In the genomic region with DNA sequence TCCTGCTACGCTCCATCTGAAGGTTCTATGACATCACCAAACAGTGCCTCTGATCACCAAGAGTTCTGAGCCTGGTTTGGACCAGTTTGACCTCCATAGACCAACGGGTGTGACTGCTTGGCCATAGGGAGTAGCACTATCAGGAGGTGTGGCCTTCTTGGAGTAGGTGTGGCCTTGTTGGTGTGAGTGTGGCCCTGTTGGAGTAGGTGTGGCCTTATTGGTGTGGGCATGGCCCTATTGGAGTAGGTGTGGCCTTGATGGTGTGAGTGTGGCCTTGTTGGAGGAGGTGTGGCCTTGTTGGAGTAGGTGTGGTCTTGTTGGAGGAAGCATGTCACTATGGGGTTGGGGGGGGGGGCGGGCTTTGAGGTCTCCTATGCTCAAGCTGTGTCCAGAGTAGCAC, we compare ENCODE assay signal across 30 mouse cellular contexts. TPM values are rescaled to one million over a fixed set of nuclear protein-coding genes. Genes with fewer than 3 reads are reported as not detected.
DNase-seq lines count a peak whose midpoint lies in the region; ATAC-seq and TF ChIP-seq lines count a peak whose summit lies in the region.
"Had no signal": no experiment of that assay in that cellular context is flagged by ENCODE, and none has a peak within 500 bp of the region (broad histone marks: within the 10 kb centered on the region; RNA-seq: fewer than 3 reads in every experiment).

No protein-coding gene starts in this region.

- no peaks in the 10 kb centered on the region for H3K27me3 ChIP-seq in midbrain, embryonic 13.5 days
- H3K27me3 ChIP-seq in midbrain, postnatal 0 days (ENCODE audit: insufficient read depth, low read length): no peaks in the 10 kb centered on the region
- no peaks in the 10 kb centered on the region for H3K27me3 ChIP-seq in hindbrain, postnatal 0 days (ENCODE audit: insufficient read depth, low read length)
- H3K27me3 ChIP-seq: Patski; stomach, embryonic 15.5 days had no signal

- H3K4me2 ChIP-seq in midbrain, embryonic 13.5 days (replicated peaks): no peak overlapping the region
- no peak overlapping the region for H3K4me2 ChIP-seq in midbrain, postnatal 0 days (ENCODE audit: low read depth, low read length, poor library complexity, severe bottlenecking)
- no peak overlapping the region for H3K4me2 ChIP-seq in hindbrain, postnatal 0 days (ENCODE audit: low read depth, low read length)
- H3K4me2 ChIP-seq: heart, embryonic 11.5 days; stomach, embryonic 15.5 days had no signal

- in situ Hi-C loops in ES-E14 (cut with MboI; ENCODE audit: low sequenced_read_pairs in 2 of 2, unreplicated experiment in 2 of 2): no loop called here

- no peak for DNase-seq in midbrain, postnatal 0 days (ENCODE audit: low spot score)
- peak; percentile 68 for DNase-seq in ES-E14 (ENCODE audit: low read depth, low spot score)
- peak; percentile 95 for DNase-seq in ZHBTc4 (ENCODE audit: low read depth, low spot score)
- DNase-seq in hindbrain, postnatal 0 days (ENCODE audit: low spot score): no peak
- no peak for DNase-seq in layer of hippocampus, adult 11-12 months (ENCODE audit: low spot score)
- no peak for DNase-seq in cerebellum, postnatal 25 days
- DNase-seq: B cell, adult 2 months; cerebellum, adult 2 months; cerebellum, postnatal 14 days; gastrocnemius, adult 2 months; gastrocnemius, postnatal 36 days; heart, adult 18-20 months; heart, postnatal 36 days; kidney, adult 11 months; kidney, postnatal 14 days; liver; lung, adult 2 months; lung, postnatal 10 days; thymus, adult 18-20 months; thymus, postnatal 25 days had no signal

- H3K36me3 ChIP-seq in midbrain, embryonic 13.5 days: no peaks in the 10 kb centered on the region
- H3K36me3 ChIP-seq in midbrain, postnatal 0 days (ENCODE audit: insufficient read depth, low read length): no peaks in the 10 kb centered on the region
- H3K36me3 ChIP-seq in ES-E14 (ENCODE audit: control insufficient read depth, insufficient read depth, low read length, poor library complexity, severe bottlenecking): no peaks in the 10 kb centered on the region
- H3K36me3 ChIP-seq in hindbrain, postnatal 0 days (ENCODE audit: insufficient read depth, low read length): no peaks in the 10 kb centered on the region
- H3K36me3 ChIP-seq: forebrain, embryonic 10.5 days; G1E; stomach, embryonic 15.5 days had no signal

- WGBS in midbrain, embryonic 13.5 days: 91% methylated on average over 3 of the region's 3 CpGs
- 96% methylated on average over 2 of the region's 3 CpGs for WGBS in midbrain, postnatal 0 days
- WGBS in hindbrain, postnatal 0 days: 75% methylated on average over 3 of the region's 3 CpGs

- H3K27ac ChIP-seq in midbrain, embryonic 13.5 days: 0 out of 2 replicates have a peak overlapping the region, but pooled peaks have one; percentile 11
- H3K27ac ChIP-seq in midbrain, postnatal 0 days (ENCODE audit: low read depth, low read length): no peak overlapping the region
- no peak overlapping the region for H3K27ac ChIP-seq in ES-E14 (ENCODE audit: insufficient read depth, low read depth, low read length, poor library complexity, severe bottlenecking)
- no peak overlapping the region for H3K27ac ChIP-seq in hindbrain, postnatal 0 days
- H3K27ac ChIP-seq: forebrain, embryonic 10.5 days; gastrocnemius, adult 2 months; liver, embryonic 14.5 days; macrophage; stomach, embryonic 15.5 days had no signal

- TF ChIP-seq CTCF in midbrain, postnatal 0 days (IDR thresholded peaks at IDR 0.05): no peak
- TF ChIP-seq CTCF in hindbrain, postnatal 0 days (IDR thresholded peaks at IDR 0.05; ENCODE audit: low read depth): no peak

- H3K4me3 ChIP-seq in midbrain, embryonic 13.5 days (replicated peaks): no peak overlapping the region
- no peak overlapping the region for H3K4me3 ChIP-seq in midbrain, postnatal 0 days (ENCODE audit: low read depth, low read length)
- H3K4me3 ChIP-seq in ES-E14 (ENCODE audit: insufficient read depth in 1 of 2, low read depth in 1 of 2, low read length in 2 of 2, poor library complexity in 1 of 2, severe bottlenecking in 1 of 2): no peak overlapping the region
- no peak overlapping the region for H3K4me3 ChIP-seq in hindbrain, postnatal 0 days (ENCODE audit: low read length)
- H3K4me3 ChIP-seq: forebrain, embryonic 10.5 days; gastrocnemius, adult 2 months; stomach, embryonic 15.5 days had no signal

- H3K9ac ChIP-seq in midbrain, embryonic 13.5 days (replicated peaks): no peak overlapping the region
- no peak overlapping the region for H3K9ac ChIP-seq in midbrain, postnatal 0 days (replicated peaks; ENCODE audit: low read length, poor library complexity, severe bottlenecking)
- no peak overlapping the region for H3K9ac ChIP-seq in ES-E14 (ENCODE audit: insufficient read depth, low read depth, low read length, poor library complexity, severe bottlenecking)
- H3K9ac ChIP-seq in hindbrain, postnatal 0 days (replicated peaks; ENCODE audit: low read length): no peak overlapping the region
- H3K9ac ChIP-seq: liver, embryonic 14.5 days; stomach, embryonic 15.5 days had no signal

- H3K4me1 ChIP-seq in midbrain, embryonic 13.5 days (replicated peaks): no peaks in the 10 kb centered on the region
- no peaks in the 10 kb centered on the region for H3K4me1 ChIP-seq in midbrain, postnatal 0 days (ENCODE audit: insufficient read depth, low read length)
- H3K4me1 ChIP-seq in ES-E14 (ENCODE audit: control insufficient read depth in 2 of 2, insufficient read depth in 2 of 2, low read length in 2 of 2, poor library complexity in 1 of 2): peaks cover 0 to 11% of the 10 kb centered on the region in 2 experiments; a peak in 2 of 4 replicates
- no peaks in the 10 kb centered on the region for H3K4me1 ChIP-seq in hindbrain, postnatal 0 days (ENCODE audit: insufficient read depth, low read length)
- H3K4me1 ChIP-seq: forebrain, embryonic 10.5 days; stomach, embryonic 15.5 days had no signal

- H3K9me3 ChIP-seq in midbrain, embryonic 13.5 days: no peaks in the 10 kb centered on the region
- H3K9me3 ChIP-seq in midbrain, postnatal 0 days (ENCODE audit: low read length): no peaks in the 10 kb centered on the region
- no peaks in the 10 kb centered on the region for H3K9me3 ChIP-seq in ES-E14 (ENCODE audit: control insufficient read depth, insufficient read depth, low read depth, low read length)
- no peaks in the 10 kb centered on the region for H3K9me3 ChIP-seq in hindbrain, postnatal 0 days (ENCODE audit: low read length)
- H3K9me3 ChIP-seq: forebrain, embryonic 10.5 days; stomach, embryonic 15.5 days had no signal

- ATAC-seq in midbrain, embryonic 13.5 days: no peak
- no peak; the same call in 1 of the 2 replicates for ATAC-seq in midbrain, postnatal 0 days (ENCODE audit: low FRiP score)
- peak; percentile 47; the same call in 1 of the 2 replicates for ATAC-seq in hindbrain, postnatal 0 days
- ATAC-seq: forebrain, embryonic 16.5 days; inflammation-experienced regulatory T-cells, adult 6 months; Patski had no signal

TF ChIP-seq in ES-E14, 5 proteins besides CTCF, POLR2A, EP300 and RAD21:
- TF ChIP-seq ZNF384 (IDR thresholded peaks at IDR 0.05; ENCODE audit: low read depth, low read length): no peak
- TF ChIP-seq HCFC1 (IDR thresholded peaks at IDR 0.05; ENCODE audit: borderline replicate concordance, insufficient read depth, low read length): no peak
- no peak for TF ChIP-seq MAFK (IDR thresholded peaks at IDR 0.05; ENCODE audit: insufficient read depth, low read depth, low read length)
- TF ChIP-seq CHD2 (IDR thresholded peaks at IDR 0.05; ENCODE audit: low read depth, low read length): no peak
- no peak for TF ChIP-seq ZC3H11A (IDR thresholded peaks at IDR 0.05; ENCODE audit: borderline replicate concordance, low read depth, low read length)
TF ChIP-seq in ES-E14: peak in this region for 0.

RNA-seq across cellular contexts. Expression of a gene that starts 50.0 kb away (rescaled TPM):
- 1.4 and 2.5 TPM in 2 replicates for polyA plus RNA-seq in midbrain, embryonic 13.5 days (2015; fragmentation: Nextera tagmentation; extraction: Ambion mirVana)
- 2.7 and 3.6 TPM in 2 replicates for total RNA-seq in midbrain, postnatal 0 days (2014; rRNA removed)
- 0.63 and 1.1 TPM in 2 replicates for polyA plus RNA-seq in midbrain, postnatal 0 days (2015; fragmentation: Nextera tagmentation; extraction: Ambion mirVana)
- 10.4 and 24.4 TPM in 2 replicates for total RNA-seq in ES-E14 (2012; rRNA removed)
- total RNA-seq in hindbrain, postnatal 0 days (2014; rRNA removed): 4.8 and 9.7 TPM in 2 replicates
- polyA plus RNA-seq in hindbrain, postnatal 0 days (2015; fragmentation: Nextera tagmentation; extraction: Ambion mirVana): 0.91 and 1.6 TPM in 2 replicates
- polyA plus RNA-seq: G1E, Patski had no signal

Comparison
In these comparisons a context has a peak if more than half of its experiments do, and no peak if none do; other contexts are left out.
1. DNase-seq: peak in ES-E14 (single experiment) and ZHBTc4 (single experiment); none in midbrain, postnatal 0 days (single experiment), hindbrain, postnatal 0 days (single experiment), layer of hippocampus, adult 11-12 months (single experiment) and cerebellum, postnatal 25 days (0 of 2).